In genomic region chr7:84128661-84129060, GRCm38 (mm10) we compare ENCODE assay signal across 10 mouse cellular contexts. TPM values are rescaled to one million over a fixed set of nuclear protein-coding genes. Genes with fewer than 3 reads are reported as not detected.
A peak's percentile ranks its signal among the peaks of the same experiment; 100 is the strongest.
DNase-seq lines count a peak whose midpoint lies in the region; ATAC-seq and TF ChIP-seq lines count a peak whose summit lies in the region.
"Had no signal": no experiment of that assay in that cellular context is flagged by ENCODE, and none has a peak within 500 bp of the region (broad histone marks: within the 10 kb centered on the region; RNA-seq: fewer than 3 reads in every experiment).

No protein-coding gene starts in this region.

- H3ac ChIP-seq in myocyte (ENCODE audit: control insufficient read depth, insufficient read length) = no peak overlapping the region

- ATAC-seq in intestine, embryonic 15.5 days = peak; percentile 48
- no peak; the same call in 1 of the 2 replicates for ATAC-seq in intestine, postnatal 0 days
- ATAC-seq in kidney, embryonic 14.5 days (ENCODE audit: low FRiP score, low TSS enrichment) = peak; percentile 71

- no peaks in the 10 kb centered on the region for H3K36me3 ChIP-seq in intestine, embryonic 15.5 days
- H3K36me3 ChIP-seq in intestine, postnatal 0 days (ENCODE audit: control insufficient read depth, insufficient read depth) = 0 out of 2 replicates have a peak, but pooled peaks cover 5% of the 10 kb centered on the region
- no peaks in the 10 kb centered on the region for H3K36me3 ChIP-seq in kidney, embryonic 14.5 days (ENCODE audit: control insufficient read depth, insufficient read depth, low read length)
- H3K36me3 ChIP-seq in myocyte (ENCODE audit: control insufficient read depth, insufficient read depth) = no peaks in the 10 kb centered on the region
- H3K36me3 ChIP-seq: liver, embryonic 15.5 days had no signal

- H3K79me2 ChIP-seq in myocyte (ENCODE audit: control insufficient read depth, insufficient read depth) = peaks cover 93% of the 10 kb centered on the region

- WGBS in intestine, embryonic 15.5 days = 50% methylated on average over 8 of the region's 8 CpGs
- 44% methylated on average over 8 of the region's 8 CpGs for WGBS in intestine, postnatal 0 days
- WGBS in kidney, embryonic 14.5 days = 53% methylated on average over 8 of the region's 8 CpGs

- H3K9ac ChIP-seq in intestine, embryonic 15.5 days = no peak overlapping the region
- H3K9ac ChIP-seq in intestine, postnatal 0 days (ENCODE audit: low read depth, low read length) = no peak overlapping the region
- no peak overlapping the region for H3K9ac ChIP-seq in kidney, embryonic 14.5 days (ENCODE audit: low read depth, low read length)
- H3K9ac ChIP-seq: liver, embryonic 15.5 days had no signal

- no peak for TF ChIP-seq POLR2A in myocyte (IDR thresholded peaks at IDR 0.05; ENCODE audit: insufficient read length, low read depth)

- peak; percentile 11 for DNase-seq in gastrocnemius, postnatal 25 days
- no peak for DNase-seq in retina, postnatal 1 day
- no peak for DNase-seq in adrenal gland, adult 8-10 months
- no peak for DNase-seq in left cerebral cortex, adult 11 months (ENCODE audit: low spot score)

- peaks cover 22% of the 10 kb centered on the region for H3K4me1 ChIP-seq in intestine, embryonic 15.5 days (replicated peaks)
- 0 out of 2 replicates have a peak, but pooled peaks cover 10% of the 10 kb centered on the region for H3K4me1 ChIP-seq in intestine, postnatal 0 days (replicated peaks; ENCODE audit: control insufficient read depth, insufficient read depth, low read length)
- H3K4me1 ChIP-seq in kidney, embryonic 14.5 days (ENCODE audit: control insufficient read depth, insufficient read depth, low read length) = peaks cover 9% of the 10 kb centered on the region

- H3K4me2 ChIP-seq in intestine, embryonic 15.5 days (replicated peaks) = no peak overlapping the region
- no peak overlapping the region for H3K4me2 ChIP-seq in intestine, postnatal 0 days (replicated peaks; ENCODE audit: low read depth)
- no peak overlapping the region for H3K4me2 ChIP-seq in kidney, embryonic 14.5 days (replicated peaks; ENCODE audit: low read depth, low read length)
- H3K4me2 ChIP-seq in myocyte (ENCODE audit: low read depth) = peak overlapping the region; percentile 53
- H3K4me2 ChIP-seq: liver, embryonic 15.5 days had no signal

- no peak for TF ChIP-seq CTCF in intestine, postnatal 0 days (IDR thresholded peaks at IDR 0.05; ENCODE audit: low read depth)

- H3K27me3 ChIP-seq in intestine, embryonic 15.5 days (replicated peaks) = no peaks in the 10 kb centered on the region
- H3K27me3 ChIP-seq in intestine, postnatal 0 days (replicated peaks; ENCODE audit: control insufficient read depth, insufficient read depth, low read length) = no peaks in the 10 kb centered on the region
- no peaks in the 10 kb centered on the region for H3K27me3 ChIP-seq in kidney, embryonic 14.5 days (ENCODE audit: control insufficient read depth, insufficient read depth, low read length)
- no peaks in the 10 kb centered on the region for H3K27me3 ChIP-seq in myocyte (ENCODE audit: control insufficient read depth, insufficient read depth, insufficient read length)
- H3K27me3 ChIP-seq: liver, embryonic 15.5 days had no signal

- H3K4me3 ChIP-seq in intestine, embryonic 15.5 days (replicated peaks) = no peak overlapping the region
- H3K4me3 ChIP-seq in intestine, postnatal 0 days (ENCODE audit: low read depth, low read length) = no peak overlapping the region
- no peak overlapping the region for H3K4me3 ChIP-seq in kidney, embryonic 14.5 days (ENCODE audit: low read length)
- no peak overlapping the region for H3K4me3 ChIP-seq in myocyte
- H3K4me3 ChIP-seq: erythroblast, embryonic 14.5 days; liver, embryonic 15.5 days had no signal

- no peak overlapping the region for H3K27ac ChIP-seq in intestine, embryonic 15.5 days
- H3K27ac ChIP-seq in intestine, postnatal 0 days (ENCODE audit: low read depth, low read length) = no peak overlapping the region
- H3K27ac ChIP-seq in kidney, embryonic 14.5 days (ENCODE audit: low read depth, low read length) = no peak overlapping the region
- H3K27ac ChIP-seq: liver, embryonic 15.5 days had no signal

- H3K9me3 ChIP-seq in intestine, embryonic 15.5 days = no peaks in the 10 kb centered on the region
- H3K9me3 ChIP-seq in intestine, postnatal 0 days (ENCODE audit: control insufficient read depth) = no peaks in the 10 kb centered on the region
- no peaks in the 10 kb centered on the region for H3K9me3 ChIP-seq in kidney, embryonic 14.5 days (ENCODE audit: control insufficient read depth, low read length)
- H3K9me3 ChIP-seq: liver, embryonic 15.5 days had no signal

TF ChIP-seq in myocyte, 11 proteins besides CTCF, POLR2A, EP300 and RAD21:
- TF ChIP-seq E2F4 (IDR thresholded peaks at IDR 0.05; ENCODE audit: insufficient read depth) (no peak), MYOD1 (IDR thresholded peaks at IDR 0.05; ENCODE audit: control insufficient read depth in 1 of 3, insufficient read length in 2 of 3, low read depth in 2 of 3) (peak in 2 of 3 experiments; percentile 69 to 80), POLR2AphosphoS2 (IDR thresholded peaks at IDR 0.05; ENCODE audit: insufficient read length, low read depth) (no peak), USF1 (IDR thresholded peaks at IDR 0.05; ENCODE audit: low read depth) (peak; percentile 83), MYOG (IDR thresholded peaks at IDR 0.05; ENCODE audit: control insufficient read depth in 1 of 3, insufficient read depth in 1 of 3, insufficient read length in 2 of 3, low read depth in 2 of 3) (peak; percentile 4 to 77 (median 47))

RNA-seq across cellular contexts. Expression of gene Abhd17c, which starts 23.0 kb away (rescaled TPM):
- 90.4 and 95.3 TPM in 2 replicates for polyA plus RNA-seq in intestine, embryonic 15.5 days (2015; fragmentation: Nextera tagmentation; extraction: Ambion mirVana)
- 203 and 216 TPM in 2 replicates for polyA plus RNA-seq in intestine, postnatal 0 days (2015; fragmentation: Nextera tagmentation; extraction: Ambion mirVana)
- 1 to 10 TPM; 5.2 to 5.6 TPM for total RNA-seq in gastrocnemius, postnatal 25 days (2021)
- 37.8 and 49.3 TPM in 2 replicates for polyA plus RNA-seq in kidney, embryonic 14.5 days (2014; fragmentation: Nextera tagmentation; extraction: Ambion mirVana)
- polyA plus RNA-seq in myocyte (2012; fragmentation: generic; extraction: Trizol) = 32.4 TPM
- 10 to 100 TPM; 26.2 to 32.3 (median 29.8) TPM for total RNA-seq in adrenal gland, adult 8-10 months (2022)

RNA-seq across cellular contexts. Expression of gene Cemip, which starts 42.4 kb away (rescaled TPM):
- 0.44 and 0.49 TPM in 2 replicates for polyA plus RNA-seq in intestine, embryonic 15.5 days (2015; fragmentation: Nextera tagmentation; extraction: Ambion mirVana)
- polyA plus RNA-seq in intestine, postnatal 0 days (2015; fragmentation: Nextera tagmentation; extraction: Ambion mirVana) = 0.48 and 0.53 TPM in 2 replicates
- not detected for total RNA-seq in gastrocnemius, postnatal 25 days (2021)
- 0.16 and 0.36 TPM in 2 replicates for polyA plus RNA-seq in kidney, embryonic 14.5 days (2014; fragmentation: Nextera tagmentation; extraction: Ambion mirVana)
- polyA plus RNA-seq in myocyte (2012; fragmentation: generic; extraction: Trizol) = 11.2 TPM
- 1 to 10 TPM in 2 of 4 experiments, under 1 TPM in 2; 0.77 to 1.4 (median 1.0) TPM for total RNA-seq in adrenal gland, adult 8-10 months (2022)
